Mouse (Mus musculus): Measurements from ENCODE around the gene Exoc6b. TPM values are rescaled to one million over a fixed set of nuclear protein-coding genes. Genes with fewer than 3 reads are reported as not detected.

The Exoc6b gene
- polyA plus RNA-seq, 1 experiment from 2014 or later: 3.6 TPM

DNA sequence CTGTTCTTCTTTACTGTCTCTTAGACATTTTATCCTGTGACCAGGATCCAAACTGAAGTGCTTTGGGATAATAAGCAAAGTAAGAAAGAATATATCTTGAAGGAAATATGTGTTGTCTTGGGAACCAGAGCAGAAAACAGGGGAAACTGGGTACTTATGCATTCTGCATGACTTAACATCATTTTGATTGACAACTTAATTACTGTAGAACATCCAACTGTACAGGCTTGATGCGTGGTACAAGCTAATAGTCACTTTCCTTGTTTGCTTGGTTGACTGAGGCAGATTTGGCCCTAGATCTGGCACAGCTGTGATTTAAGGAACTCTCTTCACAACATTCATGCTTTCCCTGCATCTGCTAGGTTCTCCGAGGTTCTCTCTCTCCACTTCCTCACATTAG is 285.3 kb downstream of the Exoc6b start:
- H3K4me3 ChIP-seq (ENCODE audit: low read depth, low read length): no peak overlapping the region
- no peaks in the 10 kb centered on the region for H3K4me1 ChIP-seq (ENCODE audit: control insufficient read depth, low read depth, low read length)
- no peak overlapping the region for H3K9ac ChIP-seq (ENCODE audit: low read depth, low read length)
- no peak for ATAC-seq (ENCODE audit: low read depth)
- no peak overlapping the region for H3K4me2 ChIP-seq (ENCODE audit: low read depth, low read length)
- 43% methylated on average over 2 of the region's 2 CpGs for WGBS (ENCODE audit: insufficient replicate concordance)
- no peaks in the 10 kb centered on the region for H3K36me3 ChIP-seq (ENCODE audit: control insufficient read depth, insufficient read depth)
- no peaks in the 10 kb centered on the region for H3K9me3 ChIP-seq (replicated peaks; ENCODE audit: control insufficient read depth, low read length)
- no peak overlapping the region for H3K27ac ChIP-seq (ENCODE audit: low read length)
- no peaks in the 10 kb centered on the region for H3K27me3 ChIP-seq (ENCODE audit: control insufficient read depth, insufficient read depth, low read depth, low read length)

DNA sequence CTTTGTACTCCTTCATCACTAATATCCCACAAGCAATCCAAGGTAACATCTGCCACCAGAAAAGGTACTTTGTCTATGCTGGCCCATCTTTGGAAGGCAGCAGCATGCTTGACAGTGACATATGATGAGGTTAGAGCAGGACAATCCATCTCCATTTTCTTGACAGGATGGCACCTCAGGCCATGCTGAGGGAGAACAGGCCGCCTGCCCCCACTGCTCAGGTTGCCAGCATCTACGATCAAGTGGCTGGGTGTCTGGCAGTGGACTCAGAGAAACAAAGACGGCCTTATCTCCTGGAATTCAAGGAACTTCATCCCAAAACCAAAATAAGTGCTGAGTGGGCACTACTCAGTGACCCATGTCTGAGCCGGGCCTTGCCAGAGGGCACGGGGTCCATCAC is 289.3 kb downstream of the Exoc6b start:
- Histone ChIP-seq H3K9me3 (replicated peaks; ENCODE audit: control insufficient read depth, low read length) (no peaks in the 10 kb centered on the region), H3K36me3 (ENCODE audit: control insufficient read depth, insufficient read depth) (no peaks in the 10 kb centered on the region), H3K9ac (ENCODE audit: low read depth, low read length) (no peak overlapping the region), H3K4me2 (ENCODE audit: low read depth, low read length) (no peak overlapping the region), H3K27me3 (ENCODE audit: control insufficient read depth, insufficient read depth, low read depth, low read length) (no peaks in the 10 kb centered on the region), H3K4me1 (ENCODE audit: control insufficient read depth, low read depth, low read length) (no peaks in the 10 kb centered on the region), H3K4me3 (ENCODE audit: low read depth, low read length) (no peak overlapping the region), H3K27ac (ENCODE audit: low read length) (no peak overlapping the region)
- no peak for ATAC-seq (ENCODE audit: low read depth)
- WGBS (ENCODE audit: insufficient replicate concordance): 59% methylated on average over 5 of the region's 5 CpGs

DNA sequence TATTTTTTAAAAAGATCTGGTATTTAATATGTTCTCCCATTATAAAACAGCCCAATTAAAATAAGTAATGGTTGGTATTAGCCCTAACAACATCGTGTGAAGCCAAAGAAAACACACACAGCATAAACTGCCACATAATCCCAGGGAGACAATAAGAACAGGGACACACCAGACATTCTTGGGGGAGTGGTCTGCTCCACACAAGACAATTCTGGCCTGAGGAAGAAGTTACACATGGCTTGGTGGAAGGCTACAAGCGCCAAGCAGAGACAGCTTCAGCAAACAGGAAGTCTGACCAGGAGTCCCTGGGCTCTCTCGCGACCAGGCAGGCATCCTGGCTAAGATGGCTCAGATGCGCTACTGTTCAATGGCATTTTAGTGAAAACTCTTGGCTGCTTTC is 290.3 kb downstream of the Exoc6b start:
- H3K4me1 ChIP-seq (ENCODE audit: control insufficient read depth, low read depth, low read length): no peaks in the 10 kb centered on the region
- 39% methylated on average over 5 of the region's 5 CpGs for WGBS (ENCODE audit: insufficient replicate concordance)
- H3K36me3 ChIP-seq (ENCODE audit: control insufficient read depth, insufficient read depth): no peaks in the 10 kb centered on the region
- no peak for ATAC-seq (ENCODE audit: low read depth)
- no peak overlapping the region for H3K4me2 ChIP-seq (ENCODE audit: low read depth, low read length)
- no peaks in the 10 kb centered on the region for H3K27me3 ChIP-seq (ENCODE audit: control insufficient read depth, insufficient read depth, low read depth, low read length)
- H3K4me3 ChIP-seq (ENCODE audit: low read depth, low read length): no peak overlapping the region
- H3K27ac ChIP-seq (ENCODE audit: low read length): no peak overlapping the region
- no peaks in the 10 kb centered on the region for H3K9me3 ChIP-seq (replicated peaks; ENCODE audit: control insufficient read depth, low read length)
- H3K9ac ChIP-seq (ENCODE audit: low read depth, low read length): no peak overlapping the region

DNA sequence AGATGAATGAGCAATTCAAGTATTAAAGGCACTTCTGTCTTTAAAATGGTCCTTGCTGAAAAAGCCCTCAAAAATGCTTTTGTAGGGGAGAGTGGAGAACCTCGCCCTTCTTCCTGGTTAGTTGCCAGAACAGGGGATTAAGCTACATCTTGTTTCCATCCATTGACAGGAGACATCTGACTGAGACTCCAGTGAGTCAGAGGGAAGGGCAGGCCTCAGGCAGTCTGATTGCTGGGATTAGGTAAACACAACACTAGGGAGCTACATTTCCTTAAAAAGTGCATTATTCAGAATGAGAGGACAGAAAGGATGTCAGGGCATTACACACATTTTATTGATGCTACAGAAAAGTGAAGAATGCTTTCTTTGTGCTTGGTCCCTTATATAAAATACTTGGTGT is 293.4 kb downstream of the Exoc6b start:
- H3K9me3 ChIP-seq (replicated peaks; ENCODE audit: control insufficient read depth, low read length): no peaks in the 10 kb centered on the region
- no peak overlapping the region for H3K4me3 ChIP-seq (ENCODE audit: low read depth, low read length)
- H3K27ac ChIP-seq (ENCODE audit: low read length): no peak overlapping the region
- no peak overlapping the region for H3K4me2 ChIP-seq (ENCODE audit: low read depth, low read length)
- H3K36me3 ChIP-seq (ENCODE audit: control insufficient read depth, insufficient read depth): no peaks in the 10 kb centered on the region
- ATAC-seq (ENCODE audit: low read depth): no peak
- no peaks in the 10 kb centered on the region for H3K27me3 ChIP-seq (ENCODE audit: control insufficient read depth, insufficient read depth, low read depth, low read length)
- H3K4me1 ChIP-seq (ENCODE audit: control insufficient read depth, low read depth, low read length): no peaks in the 10 kb centered on the region
- no peak overlapping the region for H3K9ac ChIP-seq (ENCODE audit: low read depth, low read length)
- WGBS (ENCODE audit: insufficient replicate concordance): 64% methylated on average over 1 of the region's 1 CpGs

DNA sequence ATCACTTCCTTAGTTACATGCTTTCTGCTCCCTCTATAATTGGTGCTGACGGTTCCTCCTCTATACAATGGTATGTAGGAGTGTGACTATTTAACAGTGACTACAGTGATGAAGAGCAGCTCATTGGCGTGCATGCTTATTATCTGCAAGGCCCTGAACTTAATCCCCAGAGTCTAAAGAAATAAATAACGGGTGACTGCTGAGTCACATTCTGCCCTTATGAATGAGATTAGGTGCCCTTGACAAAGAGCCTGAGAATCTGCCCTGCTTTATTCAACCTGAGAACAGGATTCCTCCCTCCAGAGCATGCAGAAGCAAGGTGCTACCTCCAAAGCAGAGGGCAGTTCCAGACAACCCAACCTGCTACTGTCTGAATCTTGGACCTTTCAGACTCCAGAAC is 314.0 kb downstream of the Exoc6b start:
- WGBS (ENCODE audit: insufficient replicate concordance): 49% methylated on average over 3 of the region's 3 CpGs
- no peak for ATAC-seq (ENCODE audit: low read depth)

DNA sequence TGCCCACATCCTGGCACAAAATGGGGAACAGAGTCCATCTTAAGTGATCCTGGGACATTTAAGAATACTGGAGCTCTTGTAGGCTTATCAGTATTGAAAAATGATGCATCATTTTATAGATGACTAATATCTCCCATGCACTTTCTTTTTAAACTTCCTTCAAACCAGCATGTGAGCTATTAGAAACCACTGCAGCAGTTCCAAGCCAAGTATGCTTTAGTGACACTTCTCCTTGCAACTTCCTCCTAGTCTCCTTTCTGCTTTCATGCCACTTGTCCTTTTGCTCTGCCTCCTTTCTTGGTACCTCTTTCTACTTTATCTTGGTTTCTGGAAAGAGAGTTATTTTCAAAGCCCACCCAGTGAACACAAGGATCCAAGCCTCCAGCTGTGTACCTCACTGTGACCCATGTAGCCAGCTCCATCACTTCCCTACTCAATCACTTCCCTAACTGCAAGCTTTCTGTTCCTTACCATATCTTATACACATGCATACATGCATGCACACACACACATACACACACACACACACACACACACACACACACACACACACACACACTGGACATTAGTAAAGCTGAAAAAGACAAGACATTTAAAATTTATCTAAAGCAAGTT is 316.4 kb downstream of the Exoc6b start:
- ATAC-seq (ENCODE audit: low read depth): no peak
- Histone ChIP-seq H3K4me2 (ENCODE audit: low read depth, low read length) (no peak overlapping the region), H3K9me3 (replicated peaks; ENCODE audit: control insufficient read depth, low read length) (no peaks in the 10 kb centered on the region), H3K36me3 (ENCODE audit: control insufficient read depth, insufficient read depth) (no peaks in the 10 kb centered on the region), H3K4me1 (ENCODE audit: control insufficient read depth, low read depth, low read length) (no peaks in the 10 kb centered on the region), H3K9ac (ENCODE audit: low read depth, low read length) (no peak overlapping the region), H3K27me3 (ENCODE audit: control insufficient read depth, insufficient read depth, low read depth, low read length) (no peaks in the 10 kb centered on the region), H3K27ac (ENCODE audit: low read length) (no peak overlapping the region), H3K4me3 (ENCODE audit: low read depth, low read length) (no peak overlapping the region)

More for the DNA sequence above, 314.0 kb downstream of the Exoc6b start:
- no peak overlapping the region for H3K4me3 ChIP-seq (ENCODE audit: low read depth, low read length)
- no peak overlapping the region for H3K4me2 ChIP-seq (ENCODE audit: low read depth, low read length)
- no peaks in the 10 kb centered on the region for H3K27me3 ChIP-seq (ENCODE audit: control insufficient read depth, insufficient read depth, low read depth, low read length)
- H3K9ac ChIP-seq (ENCODE audit: low read depth, low read length): no peak overlapping the region
- no peak overlapping the region for H3K27ac ChIP-seq (ENCODE audit: low read length)
- H3K9me3 ChIP-seq (replicated peaks; ENCODE audit: control insufficient read depth, low read length): no peaks in the 10 kb centered on the region
- no peaks in the 10 kb centered on the region for H3K36me3 ChIP-seq (ENCODE audit: control insufficient read depth, insufficient read depth)
- no peaks in the 10 kb centered on the region for H3K4me1 ChIP-seq (ENCODE audit: control insufficient read depth, low read depth, low read length)

DNA sequence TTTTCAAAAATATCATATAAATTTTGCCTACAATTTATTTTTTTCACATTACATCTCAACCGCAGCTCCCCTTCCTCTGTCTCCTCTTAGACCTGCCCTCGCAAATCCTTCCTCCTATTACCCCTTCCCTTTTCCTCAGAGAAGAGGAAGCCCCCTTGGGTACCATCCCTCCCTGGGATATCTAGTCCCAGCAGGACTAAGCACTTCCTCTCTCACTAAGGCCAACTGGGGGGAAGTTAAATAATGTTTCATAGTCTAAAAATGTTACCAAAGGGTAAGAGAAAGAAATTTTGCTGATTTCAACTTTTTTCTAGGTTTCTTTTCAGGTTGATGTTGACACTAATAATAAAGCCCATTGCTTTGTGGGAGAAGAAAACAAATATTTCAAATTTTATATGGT is 317.9 kb downstream of the Exoc6b start:
- Histone ChIP-seq H3K27me3 (ENCODE audit: control insufficient read depth, insufficient read depth, low read depth, low read length) (no peaks in the 10 kb centered on the region), H3K9me3 (replicated peaks; ENCODE audit: control insufficient read depth, low read length) (no peaks in the 10 kb centered on the region), H3K4me1 (ENCODE audit: control insufficient read depth, low read depth, low read length) (no peaks in the 10 kb centered on the region), H3K4me2 (ENCODE audit: low read depth, low read length) (no peak overlapping the region), H3K9ac (ENCODE audit: low read depth, low read length) (no peak overlapping the region), H3K27ac (ENCODE audit: low read length) (no peak overlapping the region), H3K4me3 (ENCODE audit: low read depth, low read length) (no peak overlapping the region), H3K36me3 (ENCODE audit: control insufficient read depth, insufficient read depth) (no peaks in the 10 kb centered on the region)
- 15% methylated on average over 2 of the region's 2 CpGs for WGBS (ENCODE audit: insufficient replicate concordance)
- no peak for ATAC-seq (ENCODE audit: low read depth)

DNA sequence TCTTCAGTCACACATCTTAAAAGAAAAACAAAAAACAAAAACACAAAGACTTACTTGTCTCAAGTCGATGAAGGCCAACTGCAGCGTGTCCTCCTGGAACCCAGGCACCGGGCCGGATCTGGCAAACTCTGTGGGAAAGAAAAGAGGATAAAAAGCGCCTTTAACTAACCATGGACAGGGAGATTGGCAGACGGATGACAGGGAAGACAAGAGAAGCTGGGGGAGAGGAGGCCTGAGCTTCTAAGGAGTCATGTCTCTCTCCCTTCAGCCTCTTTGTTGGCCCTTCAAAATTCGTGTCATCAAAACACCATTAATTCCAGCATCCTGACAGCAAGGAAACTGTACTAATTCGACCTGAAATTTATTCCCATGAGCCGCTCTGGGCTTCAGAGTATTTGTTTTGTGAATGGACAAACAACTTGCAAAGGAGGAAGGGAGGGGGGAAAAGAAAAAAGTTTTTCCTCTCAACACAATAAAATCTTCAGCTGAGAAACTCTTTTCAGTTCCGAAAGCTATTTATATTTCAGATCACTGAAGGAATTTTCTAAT is 322.4 kb downstream of the Exoc6b start:
- no peak overlapping the region for H3K9ac ChIP-seq (ENCODE audit: low read depth, low read length)
- no peak overlapping the region for H3K4me2 ChIP-seq (ENCODE audit: low read depth, low read length)
- H3K36me3 ChIP-seq (ENCODE audit: control insufficient read depth, insufficient read depth): no peaks in the 10 kb centered on the region
- H3K9me3 ChIP-seq (replicated peaks; ENCODE audit: control insufficient read depth, low read length): no peaks in the 10 kb centered on the region
- no peak overlapping the region for H3K4me3 ChIP-seq (ENCODE audit: low read depth, low read length)
- no peak for ATAC-seq (ENCODE audit: low read depth)
- WGBS (ENCODE audit: insufficient replicate concordance): 61% methylated on average over 10 of the region's 10 CpGs
- no peak overlapping the region for H3K27ac ChIP-seq (ENCODE audit: low read length)
- H3K27me3 ChIP-seq (ENCODE audit: control insufficient read depth, insufficient read depth, low read depth, low read length): no peaks in the 10 kb centered on the region
- H3K4me1 ChIP-seq (ENCODE audit: control insufficient read depth, low read depth, low read length): no peaks in the 10 kb centered on the region

DNA sequence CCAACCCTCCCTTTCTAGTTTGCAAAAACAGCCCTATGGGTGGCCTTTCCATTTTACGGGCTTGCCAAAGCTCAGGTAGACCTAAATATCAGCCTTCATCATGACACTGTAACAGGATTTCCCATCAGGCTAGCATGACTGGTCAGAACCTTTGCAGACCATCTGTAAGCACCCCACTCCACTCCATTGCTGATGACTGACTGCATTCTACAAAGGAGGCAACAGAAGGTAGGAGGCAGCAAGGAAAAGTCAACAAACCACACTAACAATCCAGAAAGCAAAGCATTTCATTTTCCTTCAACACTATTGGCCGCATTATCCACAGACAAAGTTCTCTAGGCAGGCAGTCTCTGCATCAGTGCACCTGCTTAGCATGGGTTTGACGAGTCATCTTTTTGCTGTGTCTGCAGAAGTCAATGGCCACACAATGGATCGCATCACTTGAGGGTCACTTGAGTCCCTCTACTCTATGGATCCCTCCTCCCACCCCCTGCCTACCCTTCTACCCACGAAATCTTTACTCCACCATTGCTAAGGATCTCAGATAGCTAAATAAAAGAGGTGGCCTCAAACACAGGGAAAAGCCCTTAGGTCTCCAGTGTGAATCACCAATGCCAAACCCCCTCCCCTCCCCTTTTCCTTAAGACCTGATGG is 323.0 kb downstream of the Exoc6b start:
- no peaks in the 10 kb centered on the region for H3K4me1 ChIP-seq (ENCODE audit: control insufficient read depth, low read depth, low read length)

More for the DNA sequence above, 323.0 kb downstream of the Exoc6b start:
- no peak overlapping the region for H3K27ac ChIP-seq (ENCODE audit: low read length)
- no peak overlapping the region for H3K4me3 ChIP-seq (ENCODE audit: low read depth, low read length)
- H3K27me3 ChIP-seq (ENCODE audit: control insufficient read depth, insufficient read depth, low read depth, low read length): no peaks in the 10 kb centered on the region
- H3K36me3 ChIP-seq (ENCODE audit: control insufficient read depth, insufficient read depth): no peaks in the 10 kb centered on the region
- H3K9me3 ChIP-seq (replicated peaks; ENCODE audit: control insufficient read depth, low read length): no peaks in the 10 kb centered on the region
- H3K4me2 ChIP-seq (ENCODE audit: low read depth, low read length): no peak overlapping the region
- H3K9ac ChIP-seq (ENCODE audit: low read depth, low read length): no peak overlapping the region
- 67% methylated on average over 5 of the region's 5 CpGs for WGBS (ENCODE audit: insufficient replicate concordance)
- no peak for ATAC-seq (ENCODE audit: low read depth)

Data from liver, embryonic 16.5 days (tissue).